Mouse (Mus musculus): ENCODE measurements around the gene Fyttd1.
A peak's percentile ranks its signal among the peaks of the same experiment; 100 is the strongest.

Fyttd1 gene

GRCm38 (mm10) chr16:32942694-32943093 lies 65.4 kb downstream of the Fyttd1 start:
- DNase-seq (ENCODE audit: low spot score), result no peak

DNA sequence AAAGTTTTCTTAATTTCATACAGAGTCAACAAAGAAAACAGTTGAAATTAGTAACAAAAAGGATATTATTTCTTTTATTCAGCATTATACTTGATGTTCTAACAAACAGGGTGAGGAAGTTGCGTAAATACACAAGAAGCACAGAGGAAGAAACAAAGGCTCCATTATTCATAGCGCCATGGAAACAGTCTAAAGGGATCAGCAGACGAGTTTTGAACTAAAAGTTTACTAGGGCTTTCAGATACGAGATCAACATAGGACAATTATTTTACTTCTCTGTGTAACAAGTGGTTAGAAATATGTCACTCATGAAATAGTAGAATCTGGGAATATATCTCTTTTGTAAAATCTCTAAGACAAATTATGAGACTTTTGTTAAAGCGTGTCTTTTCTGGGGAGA lies 68.1 kb downstream of the Fyttd1 start:
- no peak for DNase-seq (ENCODE audit: low spot score)

DNA sequence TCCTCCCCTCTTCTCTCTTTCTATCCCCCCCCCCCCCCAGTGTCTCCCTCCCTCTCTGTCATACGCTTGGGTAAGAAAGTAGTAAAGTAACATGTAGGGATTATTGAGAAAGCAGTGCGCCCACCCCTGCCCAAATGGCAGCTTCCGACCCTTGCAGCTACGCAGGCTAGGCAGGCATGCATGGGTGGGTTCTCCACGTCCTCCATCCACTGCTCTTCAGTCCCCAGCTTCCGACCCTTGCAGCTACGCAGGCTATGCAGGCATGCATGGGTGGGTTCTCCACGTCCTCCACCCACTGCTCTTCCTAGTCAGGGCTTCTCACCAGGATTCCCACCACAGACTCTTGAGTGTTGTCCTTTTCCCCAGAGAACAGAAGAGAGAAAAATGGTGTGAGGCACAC lies 70.7 kb downstream of the Fyttd1 start:
- no peak for DNase-seq (ENCODE audit: low spot score)

DNA sequence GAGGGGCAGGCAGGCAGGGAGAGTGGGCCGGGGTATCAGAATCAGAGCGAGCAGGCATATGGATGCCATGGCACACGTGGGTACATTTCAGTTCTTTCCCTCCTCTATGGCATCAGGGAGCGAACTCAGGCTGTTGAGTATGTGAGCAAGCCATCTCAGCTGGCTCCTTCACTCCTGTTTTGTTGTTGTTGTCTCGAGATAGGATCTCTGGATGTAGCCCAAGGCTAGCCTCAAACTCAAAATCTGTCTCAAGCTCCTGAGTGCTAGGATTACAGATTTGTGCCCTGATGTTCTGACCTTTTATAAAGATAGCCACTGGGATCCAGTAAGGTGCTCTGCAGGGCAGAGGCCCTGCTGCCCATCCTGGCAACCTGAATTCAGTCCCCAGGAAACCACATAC lies 71.4 kb downstream of the Fyttd1 start:
- no peak for DNase-seq (ENCODE audit: low spot score)

DNA sequence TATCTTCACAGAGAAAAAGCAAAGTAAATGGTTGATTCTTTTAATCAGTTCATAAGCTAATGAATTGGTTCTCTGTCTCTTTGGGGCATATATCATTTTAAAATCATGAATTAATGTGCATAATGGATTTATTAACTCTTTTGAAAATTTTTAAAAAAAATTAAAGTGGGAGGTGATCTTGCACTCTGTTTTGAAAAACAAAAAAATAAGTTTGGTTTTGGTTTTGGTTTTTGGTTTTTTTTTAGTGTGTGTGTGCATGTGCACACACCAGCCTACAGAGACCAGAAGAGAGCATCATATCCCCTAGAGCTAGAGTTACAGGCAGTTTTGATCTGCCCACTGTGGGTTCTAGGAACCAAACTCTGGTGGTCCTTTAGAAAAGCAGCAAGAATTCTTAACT lies 72.0 kb downstream of the Fyttd1 start:
- no peak for DNase-seq (ENCODE audit: low spot score)

GRCm38 (mm10) chr16:32951074-32951473 lies 73.8 kb downstream of the Fyttd1 start:
- peak; percentile 27 for DNase-seq (ENCODE audit: low spot score)

DNA sequence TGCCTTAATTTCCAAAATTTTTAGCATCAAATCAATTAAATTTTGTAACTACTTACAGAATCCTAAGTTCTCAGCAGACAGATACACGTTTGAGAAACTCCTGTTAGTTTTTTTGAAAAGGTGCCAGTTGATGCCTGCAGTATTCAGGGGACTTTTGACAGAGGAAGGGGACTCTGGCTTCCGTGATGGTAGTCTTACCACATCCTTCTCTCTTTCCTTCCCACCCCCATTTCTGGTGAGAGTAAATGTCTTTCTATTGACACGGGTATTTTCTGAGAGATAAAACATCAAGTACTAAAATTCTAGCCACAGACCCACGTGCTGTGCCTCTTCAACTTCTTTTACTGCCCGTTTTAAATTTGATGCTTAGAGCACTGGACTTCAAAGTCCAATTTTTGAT lies 76.5 kb downstream of the Fyttd1 start:
- DNase-seq (ENCODE audit: low spot score), result peak; percentile 72

- peak; percentile 23 for DNase-seq (ENCODE audit: low spot score)
Measured at GRCm38 (mm10) chr16:32954304-32954703, 77.0 kb downstream of the Fyttd1 start.

DNA sequence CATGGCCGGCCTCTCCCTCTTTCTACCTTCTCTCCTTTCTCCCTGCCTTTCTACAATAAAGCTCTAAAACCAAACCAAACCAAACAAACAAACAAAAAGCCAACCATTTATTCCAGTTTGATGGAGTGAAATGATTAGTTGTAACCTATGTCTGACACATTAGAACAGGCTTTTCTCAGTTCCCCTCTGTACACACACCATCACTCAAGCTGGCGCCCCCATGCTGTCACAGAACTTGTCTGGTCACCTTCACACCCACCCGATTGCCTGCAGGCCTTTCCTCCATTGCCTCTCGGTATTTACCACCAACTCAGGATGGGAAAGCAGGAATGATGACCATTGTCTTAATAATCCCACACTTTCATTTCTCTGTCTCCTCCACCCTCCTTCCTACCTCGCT lies 79.6 kb downstream of the Fyttd1 start:
- DNase-seq (ENCODE audit: low spot score), result no peak

Measured in T-cell, adult 2 months (primary cell).